Mouse (Mus musculus): ENCODE measurements around the gene Mroh8.

The Mroh8 gene

DNA sequence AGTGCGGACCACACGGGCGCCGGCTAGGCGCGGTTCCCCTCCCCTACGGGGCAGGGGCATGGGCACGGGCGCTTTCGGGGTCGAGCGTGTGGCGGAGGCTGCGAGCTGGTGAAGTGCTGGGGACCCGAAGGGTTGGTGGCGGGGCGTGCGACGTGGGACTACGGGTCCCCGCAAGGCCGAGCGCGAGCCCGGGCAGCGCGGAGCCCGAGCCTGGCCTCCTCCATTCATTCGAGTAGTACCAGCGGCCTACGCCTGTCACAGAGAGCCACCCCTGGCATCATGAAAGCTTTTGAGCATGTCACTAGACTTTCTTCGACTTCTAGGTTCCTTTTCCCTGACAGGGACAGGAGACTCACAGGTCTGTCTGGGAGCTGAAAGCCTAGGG, at the start of gene Mroh8:
Gene Mroh8, minus strand, starts transcription at position 134 of the 385 bp plus-strand sequence.
- DNase-seq: peak in 1 of 2 experiments; percentile 83

DNA sequence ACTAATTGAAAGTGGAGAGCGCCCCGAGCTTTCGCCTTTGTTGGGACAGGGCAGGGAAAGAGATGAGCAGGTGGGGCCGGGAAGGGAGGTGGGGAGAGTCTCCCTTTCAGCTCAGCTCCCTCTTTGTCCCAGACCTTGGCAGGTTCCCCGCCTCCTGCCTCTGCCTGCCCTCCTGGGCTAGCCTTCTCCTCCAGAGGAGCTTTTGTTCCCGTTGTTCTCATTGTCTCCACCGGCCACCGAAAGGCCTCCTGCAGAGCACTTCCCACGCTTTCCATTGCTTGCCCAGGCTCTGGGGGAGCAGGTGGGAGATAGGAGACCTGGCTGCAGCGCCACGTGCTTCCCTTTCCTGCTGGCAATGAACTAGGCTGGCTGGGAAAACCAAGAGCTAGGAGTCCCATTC, 49.2 kb upstream of the Mroh8 start:
- peak in 1 of 2 experiments; percentile 35 for DNase-seq

DNA sequence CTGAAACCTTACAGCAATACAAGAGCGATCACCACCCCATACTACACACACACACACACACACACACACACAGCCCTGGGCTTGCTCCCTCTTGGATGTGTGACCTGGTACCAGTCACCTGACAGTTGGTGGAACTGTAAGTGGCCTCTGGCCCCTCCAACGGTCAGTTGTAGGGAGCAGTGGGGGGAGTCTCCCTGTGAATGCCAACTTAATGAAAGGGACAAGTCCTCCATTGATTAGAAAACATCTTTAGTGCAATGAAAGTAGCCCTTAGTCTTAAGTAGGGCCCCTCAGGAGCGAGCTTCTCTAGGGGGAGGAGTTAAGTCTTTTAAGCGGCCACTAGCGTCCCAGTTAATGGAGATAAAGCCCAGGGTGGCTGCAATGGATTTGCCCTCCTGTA, 48.8 kb upstream of the Mroh8 start:
- DNase-seq: no peak

DNA sequence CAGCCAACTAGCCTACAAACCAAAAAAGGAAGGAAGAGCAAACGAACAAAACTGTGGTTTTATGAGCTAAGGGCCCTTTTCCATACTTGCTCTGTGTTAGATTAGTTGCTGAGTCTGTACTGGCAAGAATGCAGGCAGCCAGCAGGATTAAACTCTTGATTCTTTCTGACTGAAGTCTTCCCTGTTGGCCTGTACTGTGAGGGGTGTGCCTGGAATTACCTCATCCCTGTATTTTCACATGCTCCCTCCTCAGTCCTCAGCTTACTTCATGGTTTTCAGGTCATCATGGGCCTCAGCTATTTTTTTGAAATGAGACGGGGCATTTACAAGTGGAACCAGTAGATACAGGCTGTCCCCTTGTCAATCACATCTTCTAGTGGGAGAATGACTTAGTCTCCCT, 45.9 kb upstream of the Mroh8 start:
- no peak for DNase-seq

DNA sequence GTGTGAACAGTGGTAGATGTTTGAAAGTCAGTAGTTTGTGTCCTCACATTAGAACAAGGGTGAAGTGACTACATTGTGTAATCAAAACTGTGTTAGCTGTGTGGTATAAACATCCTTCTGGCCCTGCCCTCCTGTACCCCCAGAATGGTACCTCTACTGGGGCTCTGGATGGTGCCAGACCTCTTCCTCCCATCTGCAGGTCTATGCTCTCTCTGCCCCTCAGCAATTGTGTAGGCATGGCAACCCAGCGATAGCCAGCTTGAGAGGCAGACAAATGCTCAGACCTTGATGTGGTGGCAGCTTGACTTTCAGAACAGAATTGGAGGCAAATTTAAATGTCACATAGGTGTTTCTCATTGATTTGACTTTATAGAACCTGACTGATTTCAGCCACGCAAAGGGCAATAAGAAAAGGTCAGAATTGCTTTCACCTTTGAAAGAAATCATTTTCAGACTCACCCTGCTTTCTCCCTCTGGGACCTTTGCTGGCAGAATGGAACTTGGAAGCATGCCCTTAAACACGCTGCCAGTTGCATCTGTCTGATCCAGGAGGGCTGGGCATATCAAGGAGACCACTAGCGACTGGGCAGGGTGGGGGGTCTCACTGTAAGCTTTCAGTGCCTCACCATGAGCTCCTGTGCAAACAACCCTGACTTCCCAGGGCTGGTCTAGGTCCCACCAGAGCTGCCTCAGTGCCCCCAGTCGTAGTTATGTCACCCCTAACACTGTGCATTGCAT, 42.8 kb upstream of the Mroh8 start:
- DNase-seq: no peak

DNA sequence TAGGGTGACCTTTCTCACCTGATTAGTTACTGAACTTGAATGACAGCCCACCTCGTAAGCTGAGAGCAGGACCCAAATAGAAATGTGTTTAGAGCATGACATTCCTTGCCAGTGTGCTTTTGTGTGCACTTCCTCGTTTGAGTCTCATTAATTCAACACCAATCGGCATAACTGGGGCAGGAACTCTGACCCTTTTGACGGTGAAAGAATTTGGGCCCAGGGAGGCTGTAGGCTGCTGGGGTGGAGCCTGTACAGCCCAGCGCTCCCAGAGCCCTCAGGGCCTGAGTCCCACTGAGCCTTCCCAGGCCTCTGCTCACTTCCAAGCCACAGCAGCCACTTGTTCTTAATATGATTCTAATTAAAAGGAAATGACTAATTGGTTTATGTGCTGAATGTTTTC, 41.5 kb upstream of the Mroh8 start:
- DNase-seq: peak in 1 of 2 experiments; percentile 29

DNA sequence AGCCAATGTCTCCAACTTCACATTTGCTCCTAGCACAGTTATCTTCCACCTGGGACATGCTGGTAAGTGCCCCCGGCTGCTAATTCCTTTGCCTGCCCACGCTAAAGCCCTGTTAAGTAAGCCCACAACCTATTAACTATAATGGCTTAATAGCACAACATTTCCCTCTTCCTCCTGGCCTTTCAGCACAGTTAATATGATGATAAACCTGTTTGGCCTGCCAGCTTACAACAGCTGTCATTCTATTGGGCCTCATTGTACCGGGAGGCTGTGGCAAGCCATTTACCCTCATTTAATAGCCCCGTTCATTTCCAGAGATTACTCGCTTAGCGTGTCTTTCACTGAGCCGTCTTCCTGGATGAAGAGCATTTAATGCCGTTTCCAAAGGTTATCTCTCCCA, 40.8 kb upstream of the Mroh8 start:
- no peak for DNase-seq

DNA sequence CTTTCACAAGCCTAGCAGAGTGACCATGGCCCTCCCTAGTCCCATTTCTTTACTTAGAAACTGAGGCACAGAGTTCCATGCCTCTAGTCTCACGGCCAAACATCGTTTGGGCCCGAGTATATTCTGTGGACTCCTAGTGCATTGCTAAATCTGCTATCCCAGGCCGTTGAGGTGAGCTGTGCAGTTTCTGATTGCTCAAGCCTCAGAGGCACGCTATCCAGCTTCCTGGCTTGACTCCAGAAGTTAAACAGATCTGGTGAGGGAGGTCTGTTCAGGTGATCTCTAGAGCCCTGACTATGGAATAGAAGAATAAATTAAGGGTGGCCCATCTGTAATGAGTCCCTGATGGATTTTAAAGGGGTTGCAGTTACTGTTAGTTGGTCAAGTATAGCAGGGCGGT, 37.9 kb upstream of the Mroh8 start:
- DNase-seq: no peak

DNA sequence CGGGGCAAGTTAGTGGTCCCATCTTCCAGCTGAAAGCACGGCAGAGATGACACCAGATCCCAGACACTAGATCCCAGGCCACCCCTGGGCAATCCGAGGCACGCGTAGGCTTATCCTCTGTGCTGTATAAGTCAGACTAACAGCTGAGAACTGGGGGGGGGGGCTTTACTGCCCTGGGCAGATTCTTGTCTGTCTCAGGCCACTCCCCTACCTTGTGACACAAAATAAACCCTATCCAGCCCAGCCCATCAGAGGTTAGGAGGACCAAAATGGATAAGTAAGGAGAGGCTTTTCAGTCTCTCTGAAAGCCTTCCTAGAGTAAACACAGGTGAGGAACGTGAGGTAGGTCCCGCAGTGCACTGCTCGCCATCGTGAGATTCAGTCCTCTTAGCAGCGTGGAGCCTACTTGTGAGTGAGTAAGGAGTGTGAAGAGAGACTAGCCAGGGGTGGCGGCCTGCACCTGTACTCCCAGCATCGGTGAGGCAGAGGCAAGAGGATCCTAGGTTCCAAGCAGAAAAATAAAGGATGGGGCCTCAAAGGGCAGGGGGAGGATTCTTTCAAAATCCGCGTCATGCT, 37.1 kb upstream of the Mroh8 start:
- no peak for DNase-seq

DNA sequence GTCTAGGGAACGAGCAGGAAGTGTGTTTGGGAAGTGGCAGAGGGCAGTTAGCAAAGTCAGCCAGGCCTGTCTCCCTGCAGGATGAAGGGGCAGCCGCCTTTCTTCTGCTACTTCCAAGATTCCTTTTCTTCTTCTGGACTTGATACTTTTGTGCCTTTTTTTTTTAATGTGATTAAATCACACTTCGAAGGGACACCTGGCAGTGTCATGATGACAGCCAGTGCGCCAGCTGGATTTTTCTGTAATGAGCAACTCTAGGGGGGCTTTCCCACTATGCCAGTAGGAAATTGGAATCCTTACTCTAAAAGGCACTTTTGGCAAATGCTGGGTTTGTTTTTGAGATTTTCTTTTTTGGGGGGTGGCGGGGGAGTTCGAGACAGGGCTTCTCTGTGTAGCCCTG, 36.1 kb upstream of the Mroh8 start:
- no peak for DNase-seq

DNA sequence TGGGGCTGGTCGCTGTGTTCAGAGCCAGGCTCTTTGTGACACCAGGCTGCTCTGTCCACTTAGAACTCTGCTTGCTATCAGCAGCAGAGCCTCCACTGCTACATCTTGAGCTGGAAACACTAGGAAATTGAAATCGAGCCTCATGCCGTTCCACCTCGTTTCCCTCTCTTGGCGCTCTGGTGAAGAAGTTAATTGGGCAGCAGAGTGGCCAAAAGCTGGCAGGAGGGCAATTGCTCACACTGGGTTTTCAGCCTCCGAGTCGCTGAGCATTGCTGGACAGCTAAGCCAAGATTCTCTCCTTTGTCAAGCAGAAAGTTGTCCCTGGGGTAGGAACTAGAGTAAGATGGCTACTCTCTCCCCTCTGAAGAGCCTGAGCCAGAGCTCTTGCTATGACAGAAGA, 35.0 kb upstream of the Mroh8 start:
- DNase-seq: peak; percentile 29 to 38

DNA sequence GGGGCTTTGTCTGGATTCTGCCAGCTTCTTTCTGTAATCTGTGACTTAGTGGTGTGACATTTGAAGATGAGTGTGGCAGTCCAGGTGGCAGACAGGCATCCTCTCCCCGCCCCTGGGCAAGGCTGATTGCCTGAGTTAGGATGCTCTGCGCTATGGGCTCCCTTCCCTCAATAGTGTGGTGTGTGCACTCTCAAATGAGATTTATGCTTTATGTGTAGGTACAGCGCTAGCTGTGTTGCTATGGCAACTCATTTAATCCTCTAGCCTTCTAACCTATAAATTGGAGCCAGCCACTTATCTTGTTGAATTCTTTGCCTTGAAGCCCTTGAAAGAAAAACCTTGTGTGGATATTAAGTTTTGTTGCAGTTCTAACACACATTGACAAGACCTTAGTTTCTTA, 34.4 kb upstream of the Mroh8 start:
- DNase-seq: no peak

DNA sequence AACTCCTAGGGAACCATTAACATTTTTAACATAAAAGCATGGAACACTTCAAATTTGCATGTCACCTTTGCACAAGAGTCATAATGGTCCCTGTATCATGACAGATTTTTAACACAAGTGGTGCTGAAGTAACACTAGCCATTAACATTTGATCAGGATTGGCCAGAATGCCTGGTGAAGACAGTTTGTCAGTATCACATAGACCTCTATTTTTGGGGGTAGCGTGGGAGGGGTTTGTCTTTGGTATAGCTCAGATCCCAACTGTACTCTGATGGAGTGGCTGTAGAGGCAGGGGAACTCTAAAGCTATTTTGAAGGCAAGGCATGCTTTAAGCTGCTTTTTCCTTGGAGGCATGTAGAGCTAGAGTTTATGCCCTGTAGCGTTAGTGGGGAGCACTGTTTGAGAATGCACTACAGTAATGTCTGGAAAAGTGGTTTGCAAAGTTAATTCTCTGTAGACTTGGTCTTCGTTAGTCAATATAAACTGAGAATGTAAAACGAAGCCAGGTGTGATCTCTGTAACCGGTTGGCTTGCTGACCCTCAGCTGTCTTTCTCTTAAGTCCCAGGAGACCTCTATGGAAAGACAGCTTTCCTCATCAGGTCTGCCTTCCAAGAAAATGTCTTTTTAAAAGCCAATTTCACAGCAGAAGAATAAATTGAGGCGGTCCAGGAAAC, 31.8 kb upstream of the Mroh8 start:
- DNase-seq: no peak

DNA sequence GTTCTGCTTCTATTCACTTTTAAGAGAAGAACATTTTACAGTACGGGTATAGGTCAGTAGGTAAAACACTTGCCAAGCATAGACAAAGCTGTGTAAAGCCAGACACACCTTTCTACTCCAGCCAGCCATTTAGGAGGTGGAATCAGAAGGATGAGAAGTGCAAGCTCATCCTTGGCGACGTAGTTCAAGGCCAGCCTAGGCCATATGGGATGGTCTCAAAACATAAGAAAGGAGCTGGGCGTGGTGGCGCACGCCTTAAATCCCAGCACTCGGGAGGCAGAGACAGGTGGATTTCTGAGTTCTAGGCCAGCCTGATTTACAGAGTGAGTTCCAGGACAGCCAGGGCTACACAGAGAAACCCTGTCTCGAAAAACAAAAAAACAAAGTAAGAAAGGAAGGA, 30.3 kb upstream of the Mroh8 start:
- DNase-seq: no peak

DNA sequence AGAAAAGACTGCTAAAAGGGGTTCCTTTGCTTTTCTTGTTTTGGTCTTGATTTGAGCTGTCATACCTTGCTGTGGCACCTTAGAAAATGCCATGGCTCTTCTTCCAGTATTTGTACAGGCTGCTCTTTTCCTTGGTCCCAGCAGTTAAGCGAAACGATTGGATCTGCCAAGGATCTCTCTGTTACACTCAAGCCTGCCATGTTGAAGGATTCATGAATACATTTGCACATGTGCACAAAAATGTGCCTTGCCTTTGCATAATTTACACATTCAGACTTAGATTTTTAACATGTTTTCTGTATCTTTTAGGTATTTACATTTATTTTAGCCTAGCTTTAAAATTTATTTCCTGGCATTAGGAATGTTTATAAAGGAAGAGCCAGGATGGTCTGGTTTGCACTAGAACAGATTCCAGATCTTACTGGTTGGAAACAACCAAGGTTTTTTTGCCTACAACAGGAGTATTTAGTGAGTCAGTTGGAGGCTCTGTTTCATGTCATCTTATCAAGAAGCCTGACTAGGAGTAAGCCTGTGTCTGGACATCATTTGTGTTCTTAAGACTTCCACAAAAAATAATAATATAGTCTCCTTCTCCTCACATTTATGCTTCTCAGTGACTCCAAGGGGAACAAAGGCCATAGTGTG, 29.0 kb upstream of the Mroh8 start:
- no peak for DNase-seq

DNA sequence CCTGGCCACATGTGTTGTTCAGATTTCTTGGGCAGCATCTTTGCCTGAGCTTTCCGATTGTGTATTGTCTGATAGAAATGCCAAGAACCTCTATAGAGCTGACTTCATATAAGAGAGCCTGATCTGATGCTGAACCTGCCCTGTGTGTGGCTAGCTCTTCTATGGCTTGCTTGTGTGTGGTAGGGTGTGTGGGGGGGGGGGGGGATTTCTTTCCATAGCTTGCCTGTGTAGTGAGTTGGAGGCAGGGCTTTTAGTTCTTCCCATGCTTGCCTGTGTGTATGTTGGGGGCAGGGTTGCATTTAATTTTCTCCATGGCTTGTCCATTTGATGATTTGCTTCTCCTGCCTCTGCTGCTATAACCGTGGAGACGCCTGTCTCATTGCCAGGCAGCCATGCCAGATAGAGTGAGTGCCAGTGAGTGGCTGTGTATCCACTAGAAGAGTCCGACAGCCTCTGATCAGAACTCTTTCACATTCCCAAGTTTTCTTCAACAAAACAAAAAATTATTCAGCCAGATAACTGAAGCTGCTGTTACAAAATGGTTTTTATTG, 28.4 kb upstream of the Mroh8 start:
- DNase-seq: no peak

DNA sequence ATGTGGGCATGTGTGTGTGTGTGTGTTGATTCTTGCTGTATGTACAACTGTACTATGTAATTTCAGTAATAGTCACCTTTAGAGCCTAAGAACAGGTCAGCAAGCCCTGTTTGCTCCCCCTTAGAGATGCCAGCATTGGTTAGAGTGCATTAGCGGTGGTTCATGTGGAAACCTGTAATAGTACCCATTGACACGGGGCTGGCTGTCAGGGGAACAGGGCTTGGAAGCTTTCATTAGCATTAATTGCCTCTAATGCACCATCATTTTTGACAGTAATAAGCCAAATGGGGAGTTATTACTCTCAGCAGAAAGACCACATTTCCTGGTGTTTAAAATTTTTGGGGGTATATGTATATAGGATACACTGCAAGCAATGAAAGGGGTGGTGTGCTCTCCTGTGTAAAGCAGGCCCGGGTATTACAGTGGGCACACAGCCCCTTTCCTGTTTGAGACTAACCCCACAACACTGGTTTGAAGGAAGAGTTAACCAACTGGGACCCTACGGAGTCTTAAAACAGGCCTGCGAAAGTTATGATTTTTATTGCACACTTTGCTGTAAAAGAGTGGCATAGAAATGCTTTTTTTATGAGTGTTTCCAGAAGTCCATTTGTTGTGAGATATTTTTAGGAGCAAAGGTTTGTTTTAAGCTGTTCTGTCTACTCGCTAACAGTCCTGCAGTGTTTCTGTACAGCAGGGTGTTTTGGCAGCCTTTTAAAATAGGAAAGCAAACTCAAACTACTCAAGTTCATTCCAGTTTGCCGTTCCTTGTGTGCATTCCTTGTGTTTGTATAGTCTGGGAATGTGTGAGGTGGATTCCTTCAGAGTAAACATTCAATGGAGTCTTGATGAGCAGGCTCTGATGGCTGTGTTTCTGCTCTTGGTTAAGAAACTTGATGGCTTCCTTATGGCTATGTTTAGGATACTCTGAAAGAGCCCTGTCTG, 27.0 kb upstream of the Mroh8 start:
- DNase-seq: no peak

DNA sequence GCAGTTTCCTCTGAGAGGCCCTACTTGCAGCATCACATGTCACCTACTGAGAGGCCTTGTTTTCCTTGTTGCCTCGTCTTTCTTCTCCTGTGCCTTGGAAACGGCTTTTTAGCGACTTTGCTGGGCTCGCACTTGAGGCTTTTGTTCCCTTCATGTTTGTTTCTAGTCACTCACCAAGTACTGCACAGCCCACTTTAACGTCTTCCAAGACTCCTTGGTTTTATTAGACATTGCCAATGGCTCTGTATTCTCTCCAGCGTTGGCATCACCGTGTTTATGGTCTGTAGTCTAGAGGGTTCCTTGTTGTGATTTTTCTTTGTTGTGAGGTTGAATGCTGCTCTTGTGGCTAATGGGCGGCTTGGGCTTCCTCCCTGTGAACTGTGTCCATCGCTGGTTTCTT, 23.7 kb upstream of the Mroh8 start:
- DNase-seq: no peak

DNA sequence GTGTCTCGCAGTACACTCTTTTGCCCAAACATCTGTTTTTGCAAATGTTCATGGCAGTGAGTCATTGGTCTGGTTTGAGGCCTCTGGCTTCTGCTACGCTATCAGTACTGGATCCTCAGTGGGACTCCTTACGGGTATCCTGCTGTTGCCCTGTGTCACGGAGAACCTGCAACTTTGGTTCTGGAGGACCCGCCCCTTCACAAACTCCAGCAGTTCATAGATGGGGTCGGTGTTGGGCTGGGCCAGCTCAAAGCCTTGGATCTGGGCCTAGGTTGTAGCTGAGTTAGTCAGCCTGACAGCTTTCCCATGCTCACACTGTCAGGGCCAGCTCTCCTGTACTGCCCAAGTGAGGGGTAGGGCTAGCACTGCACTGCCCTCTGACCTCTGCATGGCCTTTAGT, 20.7 kb upstream of the Mroh8 start:
- no peak for DNase-seq

DNA sequence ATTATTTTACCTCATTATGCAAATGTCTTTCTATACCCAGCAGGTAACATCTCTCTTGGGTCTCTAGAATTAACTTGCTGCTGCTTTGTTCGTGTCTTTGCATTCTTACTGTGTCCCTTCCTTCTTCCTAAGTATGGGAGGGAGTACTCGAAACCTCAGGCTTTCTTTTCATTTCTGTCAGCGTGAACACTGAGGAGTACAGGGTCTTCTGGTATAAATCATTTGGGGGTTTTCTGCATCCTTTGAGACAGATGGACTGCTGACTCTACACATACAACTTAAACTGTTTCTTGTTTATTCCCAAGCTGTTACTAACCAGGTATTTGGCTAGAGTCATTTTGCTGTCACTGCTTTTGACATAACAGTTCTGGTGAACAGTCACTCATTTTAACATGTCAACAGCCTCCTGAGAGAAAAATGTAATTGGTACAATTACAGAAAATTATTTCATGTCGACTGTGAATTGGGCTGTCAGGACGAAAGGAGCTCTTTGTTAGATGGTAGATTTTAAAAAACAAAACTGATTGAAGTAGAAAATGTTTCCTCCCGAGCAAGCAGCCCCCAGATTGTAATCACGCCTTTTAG, 16.8 kb upstream of the Mroh8 start:
- DNase-seq: no peak

DNA sequence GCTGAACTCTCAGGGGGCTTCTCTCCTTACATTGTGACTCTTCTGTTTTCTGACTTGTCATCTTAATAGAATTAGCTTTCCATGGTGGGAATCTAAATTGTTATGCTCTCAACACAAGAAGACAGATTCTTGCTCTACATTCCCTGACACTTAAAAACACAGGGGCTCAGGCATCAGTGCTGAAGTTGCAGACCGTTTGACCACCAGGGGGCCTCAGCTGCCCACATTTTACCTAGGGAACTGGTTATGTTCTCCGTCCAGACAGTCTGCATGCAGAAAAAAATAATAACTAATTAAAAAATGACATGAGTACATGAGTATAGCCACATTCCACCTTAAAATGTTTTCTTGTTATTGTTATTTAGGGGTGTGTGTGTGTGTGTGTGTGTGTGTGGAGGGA, 12.7 kb upstream of the Mroh8 start:
- peak; percentile 90 for DNase-seq

DNA sequence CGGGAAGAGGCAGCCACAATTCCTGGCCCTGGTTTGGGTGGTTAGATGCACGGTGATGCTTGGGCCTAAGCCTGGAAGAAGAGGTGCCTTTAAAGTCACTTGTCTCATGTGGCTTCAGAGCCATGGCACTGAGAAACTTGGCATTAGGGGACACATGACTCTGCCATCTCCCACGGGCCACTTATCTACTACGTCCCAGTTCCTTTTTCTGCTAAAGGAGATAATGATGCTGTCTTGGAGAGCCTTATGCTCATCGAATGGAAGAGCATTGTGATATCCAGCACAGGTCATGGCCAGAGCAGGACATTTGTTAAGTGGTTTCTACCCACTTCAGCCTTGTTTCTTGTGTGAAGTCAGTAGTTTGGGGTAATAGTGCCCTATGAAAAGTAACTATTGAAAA, 9.6 kb upstream of the Mroh8 start:
- no peak for DNase-seq

Data from kidney, postnatal 4 days (tissue).